Mouse (Mus musculus): ENCODE measurements around the gene Msh5. TPM values are rescaled to one million over a fixed set of nuclear protein-coding genes. Genes with fewer than 3 reads are reported as not detected.
A peak's percentile ranks its signal among the peaks of the same experiment; 100 is the strongest.
"Not testable (repeated sequence)": the region's sequence is repeated elsewhere in the genome, so short reads cannot be mapped to it uniquely, and the experiment has no call there.

Msh5 gene
- polyA plus RNA-seq, 1 experiment from 2014 or later, result 3.9 TPM

- DNase-seq (ENCODE audit: low spot score), result no peak
- Histone ChIP-seq H3K27me3 (ENCODE audit: insufficient read depth, poor library complexity, severe bottlenecking) (no peaks in the 10 kb centered on the region), H3K27ac (peak overlapping the region; percentile 90; the same call in 1 of the 2 replicates), H3K9me3 (no peaks in the 10 kb centered on the region), H3K4me3 (peak overlapping the region; percentile 89), H3K4me1 (replicated peaks) (peaks cover 62% of the 10 kb centered on the region), H3K36me3 (peaks cover 53% of the 10 kb centered on the region)
- 96% methylated on average over 15 of the region's 15 CpGs for WGBS
Observed at GRCm38 (mm10) chr17:34998526-34999430, 47.8 kb downstream of the Msh5 start.

- H3K4me3 ChIP-seq, result peak overlapping the region; percentile 24; the same call in 1 of the 2 replicates
- no peaks in the 10 kb centered on the region for H3K27me3 ChIP-seq (ENCODE audit: insufficient read depth, poor library complexity, severe bottlenecking)
- DNase-seq (ENCODE audit: low spot score), result no peak
- no peaks in the 10 kb centered on the region for H3K9me3 ChIP-seq
- 89% methylated on average over 5 of the region's 5 CpGs for whole genome bisulfite sequencing
- peaks cover 55% of the 10 kb centered on the region for H3K36me3 ChIP-seq
- no peak overlapping the region for H3K27ac ChIP-seq
- H3K4me1 ChIP-seq (replicated peaks), result peaks cover 47% of the 10 kb centered on the region
Observed at GRCm38 (mm10) chr17:34997142-34997483, 49.4 kb downstream of the Msh5 start.

- Histone ChIP-seq H3K36me3 (peaks cover 60% of the 10 kb centered on the region), H3K27me3 (ENCODE audit: insufficient read depth, poor library complexity, severe bottlenecking) (no peaks in the 10 kb centered on the region), H3K4me3 (peak overlapping the region; percentile 24), H3K27ac (no peak overlapping the region), H3K9me3 (no peaks in the 10 kb centered on the region), H3K4me1 (replicated peaks) (peaks cover 42% of the 10 kb centered on the region)
- WGBS, result 92% methylated on average over 14 of the region's 14 CpGs
- DNase-seq (ENCODE audit: low spot score), result no peak
Observed at GRCm38 (mm10) chr17:34996411-34997141, 50.0 kb downstream of the Msh5 start.

GRCm38 (mm10) chr17:34995927-34996326 lies 50.6 kb downstream of the Msh5 start:
- WGBS, result 93% methylated on average over 4 of the region's 4 CpGs
- not testable (repeated sequence) for H3K4me3 ChIP-seq; H3K27me3 ChIP-seq (ENCODE audit: insufficient read depth, poor library complexity, severe bottlenecking); H3K9me3 ChIP-seq; H3K27ac ChIP-seq; DNase-seq (ENCODE audit: low spot score)
- peaks cover 66% of the 10 kb centered on the region for H3K36me3 ChIP-seq
- peaks cover 39% of the 10 kb centered on the region for H3K4me1 ChIP-seq (replicated peaks)

GRCm38 (mm10) chr17:34995192-34995591 lies 51.4 kb downstream of the Msh5 start:
- H3K9me3 ChIP-seq; H3K27me3 ChIP-seq (ENCODE audit: insufficient read depth, poor library complexity, severe bottlenecking); H3K27ac ChIP-seq; DNase-seq (ENCODE audit: low spot score); H3K4me3 ChIP-seq: not testable (repeated sequence)
- Histone ChIP-seq H3K36me3 (peaks cover 74% of the 10 kb centered on the region), H3K4me1 (replicated peaks) (peaks cover 36% of the 10 kb centered on the region)
- 93% methylated on average over 4 of the region's 4 CpGs for WGBS

GRCm38 (mm10) chr17:34994751-34995150 lies 51.8 kb downstream of the Msh5 start:
- Histone ChIP-seq H3K9me3 (no peaks in the 10 kb centered on the region), H3K36me3 (peaks cover 77% of the 10 kb centered on the region), H3K4me1 (replicated peaks) (peaks cover 31% of the 10 kb centered on the region), H3K27ac (no peak overlapping the region), H3K4me3 (no peak overlapping the region), H3K27me3 (ENCODE audit: insufficient read depth, poor library complexity, severe bottlenecking) (no peaks in the 10 kb centered on the region)
- DNase-seq (ENCODE audit: low spot score), result no peak

GRCm38 (mm10) chr17:34984218-34984617 lies 62.3 kb downstream of the Msh5 start:
- Histone ChIP-seq H3K4me3 (no peak overlapping the region), H3K27ac (no peak overlapping the region), H3K9me3 (no peaks in the 10 kb centered on the region), H3K27me3 (ENCODE audit: insufficient read depth, poor library complexity, severe bottlenecking) (no peaks in the 10 kb centered on the region), H3K4me1 (replicated peaks) (peaks cover 13% of the 10 kb centered on the region), H3K36me3 (peaks cover 51% of the 10 kb centered on the region)
- WGBS, result 80% methylated on average over 2 of the region's 2 CpGs
- no peak for DNase-seq (ENCODE audit: low spot score)

GRCm38 (mm10) chr17:34982328-34982727 lies 64.2 kb downstream of the Msh5 start:
- H3K27ac ChIP-seq, result peak overlapping the region; percentile 100
- DNase-seq (ENCODE audit: low spot score), result no peak
- no peaks in the 10 kb centered on the region for H3K9me3 ChIP-seq
- H3K4me1 ChIP-seq (replicated peaks), result peaks cover 13% of the 10 kb centered on the region
- no peaks in the 10 kb centered on the region for H3K27me3 ChIP-seq (ENCODE audit: insufficient read depth, poor library complexity, severe bottlenecking)
- H3K4me3 ChIP-seq, result peak overlapping the region; percentile 95
- peaks cover 40% of the 10 kb centered on the region for H3K36me3 ChIP-seq
- under 1% methylated on average over 15 of the region's 15 CpGs for WGBS

- H3K27me3 ChIP-seq (ENCODE audit: insufficient read depth, poor library complexity, severe bottlenecking), result no peaks in the 10 kb centered on the region
- DNase-seq (ENCODE audit: low spot score), result peak; percentile 92
- WGBS, result under 1% methylated on average over 58 of the region's 58 CpGs
- H3K36me3 ChIP-seq, result peaks cover 40% of the 10 kb centered on the region
- H3K4me1 ChIP-seq (replicated peaks), result peaks cover 13% of the 10 kb centered on the region
- H3K9me3 ChIP-seq, result no peaks in the 10 kb centered on the region
- H3K4me3 ChIP-seq, result peak within 1 kb of the TSS; percentile 95
- peak within 1 kb of the TSS; percentile 100 for H3K27ac ChIP-seq
Observed at GRCm38 (mm10) chr17:34981690-34982180, 64.8 kb downstream of the Msh5 start, which contains the start of gene Lsm2. TSS of gene Lsm2 (plus strand) at chr17:34981862.

- DNase-seq (ENCODE audit: low spot score), result peak; percentile 25
- Histone ChIP-seq H3K27me3 (ENCODE audit: insufficient read depth, poor library complexity, severe bottlenecking) (no peaks in the 10 kb centered on the region), H3K4me3 (peak overlapping the region; percentile 95), H3K4me1 (replicated peaks) (peaks cover 13% of the 10 kb centered on the region), H3K27ac (peak overlapping the region; percentile 100), H3K9me3 (no peaks in the 10 kb centered on the region), H3K36me3 (peaks cover 30% of the 10 kb centered on the region)
- 23% methylated on average over 2 of the region's 2 CpGs for WGBS
Observed at GRCm38 (mm10) chr17:34980655-34981054, 65.9 kb downstream of the Msh5 start.

- Histone ChIP-seq H3K27ac (no peak overlapping the region), H3K4me1 (replicated peaks) (peaks cover 13% of the 10 kb centered on the region), H3K4me3 (no peak overlapping the region), H3K9me3 (no peaks in the 10 kb centered on the region), H3K36me3 (peaks cover 20% of the 10 kb centered on the region), H3K27me3 (ENCODE audit: insufficient read depth, poor library complexity, severe bottlenecking) (no peaks in the 10 kb centered on the region)
- WGBS, result 90% methylated on average over 4 of the region's 4 CpGs
- DNase-seq (ENCODE audit: low spot score), result no peak
Observed at GRCm38 (mm10) chr17:34979631-34980030, 66.9 kb downstream of the Msh5 start.
